Mouse (Mus musculus) CD4-positive, CD25-positive, alpha-beta regulatory T cell, adult 2 months (primary cell): ENCODE data around the gene Gm20877.
"Not testable (repeated sequence)": the region's sequence is repeated elsewhere in the genome, so short reads cannot be mapped to it uniquely, and the experiment has no call there.

Source experiments
- DNase-seq: peaks from one replicate; pipeline ENCODE4 v3.0.0-alpha.2; 2012; ENCODE audit warnings: low read depth, low spot score

Gene Gm20877

DNA sequence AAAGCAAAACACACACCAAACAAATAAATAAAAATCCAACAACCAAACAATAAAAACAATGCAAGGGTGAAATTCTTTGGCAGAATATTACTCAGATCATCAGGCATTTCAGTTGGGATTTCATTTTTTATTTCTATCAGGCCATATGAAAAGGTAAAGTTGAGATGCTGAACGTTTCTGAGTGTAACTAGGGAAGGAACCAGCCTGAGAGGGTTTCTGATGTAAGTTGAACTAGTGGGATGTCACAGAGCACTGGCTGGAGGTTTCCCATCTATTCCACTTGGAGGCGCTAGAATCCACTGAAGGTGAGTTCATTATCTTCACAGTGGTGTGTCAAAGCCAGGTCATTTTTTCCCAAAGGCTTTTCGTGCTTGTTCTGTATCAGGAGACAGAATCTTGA is at the start of gene Gm20877:
Gene Gm20877, plus strand, starts transcription at position 301 of the 400 bp plus-strand sequence.
- DNase-seq: not testable (repeated sequence)
